Comparison of ENCODE assay signal across 8 mouse cellular contexts in genomic region chr19:58860255-58861173, GRCm38 (mm10).
DNase-seq lines count a peak whose midpoint lies in the region; ATAC-seq lines count a peak whose summit lies in the region.

No protein-coding gene starts in this region.

- H3K4me1 ChIP-seq in intestine, embryonic 14.5 days (replicated peaks; ENCODE audit: control insufficient read depth, insufficient read depth, low read length), result peaks cover 12% of the 10 kb centered on the region

- peak overlapping the region; percentile 72 for H3K4me2 ChIP-seq in intestine, embryonic 14.5 days (ENCODE audit: low read length)

- H3K4me3 ChIP-seq in intestine, embryonic 14.5 days (ENCODE audit: low read depth, low read length), result peak overlapping the region; percentile 40

- H3K9me3 ChIP-seq in intestine, embryonic 14.5 days (ENCODE audit: control insufficient read depth, low read length), result no peaks in the 10 kb centered on the region

- H3K9ac ChIP-seq in intestine, embryonic 14.5 days (ENCODE audit: low read length), result peak overlapping the region; percentile 6

- ATAC-seq in intestine, embryonic 14.5 days (replicated peaks; ENCODE audit: low FRiP score, low TSS enrichment, low read depth), result peak; percentile 88
- ATAC-seq in megakaryocyte, adult 5-6 weeks (ENCODE audit: poor library complexity, severe bottlenecking), result peak; percentile 86

- no peak overlapping the region for H3K27ac ChIP-seq in intestine, embryonic 14.5 days (ENCODE audit: low read depth)

- under 1% methylated on average over 45 of the region's 46 CpGs for WGBS in intestine, embryonic 14.5 days

- H3K27me3 ChIP-seq in intestine, embryonic 14.5 days (replicated peaks; ENCODE audit: control insufficient read depth, insufficient read depth, low read length), result no peaks in the 10 kb centered on the region

- DNase-seq in adrenal gland, postnatal 10 days, result peak; percentile 93
- peak; percentile 94 for DNase-seq in embryo, embryonic 10 days (ENCODE audit: low spot score)
- DNase-seq in gastrocnemius, postnatal 25 days, result peak; percentile 91
- peak; percentile 90 for DNase-seq in intestine, embryonic 14.5 days (ENCODE audit: low spot score)
- DNase-seq in left cerebral cortex, adult 9 months (ENCODE audit: low spot score in 2 of 2), result peak; percentile 67 to 82
- DNase-seq in right cerebral cortex, adult 2 months (ENCODE audit: low spot score in 2 of 2), result peak; percentile 82 to 85
- peak; percentile 84 to 85 for DNase-seq in urinary bladder, postnatal 4 days (ENCODE audit: low spot score in 2 of 2)

- H3K36me3 ChIP-seq in intestine, embryonic 14.5 days (ENCODE audit: control insufficient read depth, insufficient read depth, low read length), result no peaks in the 10 kb centered on the region
